Mouse (Mus musculus): ENCODE data around the gene Sema4c.

GRCm38 (mm10) chr1:36571627-36572026 lies 13.5 kb upstream of the Sema4c start:
- TF ChIP-seq POLR2A (IDR thresholded peaks at IDR 0.05; ENCODE audit: control insufficient read depth, extremely low read depth, insufficient read depth, low read length, poor library complexity) (no peak), CTCF (IDR thresholded peaks at IDR 0.05; ENCODE audit: borderline replicate concordance, control insufficient read depth, extremely low read depth, insufficient read depth, low read length, poor library complexity) (no peak)

Measured in thymus, adult 2 months (tissue).